In genomic region chr7:73748437-73749108, GRCm38 (mm10) we compare ENCODE assay signal across 20 mouse cellular contexts. TPM values are rescaled to one million over a fixed set of nuclear protein-coding genes. Genes with fewer than 3 reads are reported as not detected.
DNase-seq lines count a peak whose midpoint lies in the region; ATAC-seq lines count a peak whose summit lies in the region.
"Had no signal": no experiment of that assay in that cellular context is flagged by ENCODE, and none has a peak within 500 bp of the region (broad histone marks: within the 10 kb centered on the region; RNA-seq: fewer than 3 reads in every experiment).

No protein-coding gene starts in this region.

- H3K9me3 ChIP-seq in heart, embryonic 10.5 days: no peaks in the 10 kb centered on the region
- H3K9me3 ChIP-seq in intestine, embryonic 14.5 days (ENCODE audit: control insufficient read depth, low read length): no peaks in the 10 kb centered on the region
- no peaks in the 10 kb centered on the region for H3K9me3 ChIP-seq in lung, embryonic 15.5 days
- H3K9me3 ChIP-seq in hindbrain, embryonic 10.5 days: 0 out of 2 replicates have a peak, but pooled peaks cover 6% of the 10 kb centered on the region
- H3K9me3 ChIP-seq in forebrain, embryonic 13.5 days (replicated peaks): no peaks in the 10 kb centered on the region; the same call in 1 of the 2 replicates
- H3K9me3 ChIP-seq: forebrain, embryonic 12.5 days; limb, embryonic 15.5 days; liver, embryonic 15.5 days; midbrain, embryonic 13.5 days had no signal

- H3K36me3 ChIP-seq in heart, embryonic 10.5 days: no peaks in the 10 kb centered on the region
- H3K36me3 ChIP-seq in intestine, embryonic 14.5 days (ENCODE audit: control insufficient read depth, insufficient read depth, low read length): no peaks in the 10 kb centered on the region
- H3K36me3 ChIP-seq in lung, embryonic 15.5 days: no peaks in the 10 kb centered on the region
- no peaks in the 10 kb centered on the region for H3K36me3 ChIP-seq in hindbrain, embryonic 10.5 days
- H3K36me3 ChIP-seq in forebrain, embryonic 13.5 days (ENCODE audit: poor library complexity, severe bottlenecking): no peaks in the 10 kb centered on the region
- H3K36me3 ChIP-seq: forebrain, embryonic 12.5 days; limb, embryonic 15.5 days; liver, embryonic 15.5 days; midbrain, embryonic 13.5 days had no signal

- DNase-seq in heart, adult 11 months: peak; percentile 82
- no peak for DNase-seq in heart, embryonic 10.5 days (ENCODE audit: low spot score)
- peak; percentile 51 for DNase-seq in intestine, embryonic 14.5 days (ENCODE audit: low spot score)
- peak; percentile 39 to 78 for DNase-seq in lung, postnatal 4 days
- DNase-seq in hindbrain, embryonic 10.5 days (ENCODE audit: low spot score): no peak
- DNase-seq in heart, postnatal 14 days: no peak
- DNase-seq: adrenal gland, postnatal 36 days; cerebellum, adult 9-11 months; gastrocnemius, adult 2 months; kidney, adult 2 months; left cerebral cortex, postnatal 4 days; right cerebral cortex, postnatal 14 days had no signal

- no peak overlapping the region for H3K27ac ChIP-seq in heart, embryonic 10.5 days
- no peak overlapping the region for H3K27ac ChIP-seq in intestine, embryonic 14.5 days (ENCODE audit: low read depth)
- peak overlapping the region; percentile 92 for H3K27ac ChIP-seq in lung, embryonic 15.5 days
- H3K27ac ChIP-seq in hindbrain, embryonic 10.5 days: no peak overlapping the region
- H3K27ac ChIP-seq in forebrain, embryonic 13.5 days: no peak overlapping the region
- H3K27ac ChIP-seq: forebrain, embryonic 12.5 days; gastrocnemius, adult 2 months; hindbrain, postnatal 0 days; kidney, postnatal 0 days; limb, embryonic 15.5 days; liver, embryonic 15.5 days; midbrain, embryonic 13.5 days had no signal

- no peak overlapping the region for H3K4me3 ChIP-seq in heart, embryonic 10.5 days
- no peak overlapping the region for H3K4me3 ChIP-seq in intestine, embryonic 14.5 days (ENCODE audit: low read depth, low read length)
- no peak overlapping the region for H3K4me3 ChIP-seq in lung, embryonic 15.5 days
- H3K4me3 ChIP-seq in hindbrain, embryonic 10.5 days: no peak overlapping the region
- no peak overlapping the region for H3K4me3 ChIP-seq in forebrain, embryonic 13.5 days
- H3K4me3 ChIP-seq: forebrain, embryonic 12.5 days; gastrocnemius, adult 2 months; limb, embryonic 15.5 days; liver, embryonic 15.5 days; midbrain, embryonic 13.5 days had no signal

- peaks cover 11% of the 10 kb centered on the region for H3K4me1 ChIP-seq in heart, embryonic 10.5 days
- H3K4me1 ChIP-seq in intestine, embryonic 14.5 days (replicated peaks; ENCODE audit: control insufficient read depth, insufficient read depth, low read length): 0 out of 2 replicates have a peak, but pooled peaks cover 5% of the 10 kb centered on the region
- H3K4me1 ChIP-seq in lung, embryonic 15.5 days: peaks cover 21% of the 10 kb centered on the region
- H3K4me1 ChIP-seq in hindbrain, embryonic 10.5 days (replicated peaks): 0 out of 2 replicates have a peak, but pooled peaks cover 6% of the 10 kb centered on the region
- no peaks in the 10 kb centered on the region for H3K4me1 ChIP-seq in forebrain, embryonic 13.5 days
- H3K4me1 ChIP-seq: liver, embryonic 15.5 days; midbrain, embryonic 13.5 days had no signal

- no peak overlapping the region for H3K9ac ChIP-seq in intestine, embryonic 14.5 days (ENCODE audit: low read length)
- no peak overlapping the region for H3K9ac ChIP-seq in lung, embryonic 15.5 days
- no peak overlapping the region for H3K9ac ChIP-seq in forebrain, embryonic 13.5 days
- H3K9ac ChIP-seq: forebrain, embryonic 12.5 days; limb, embryonic 15.5 days; liver, embryonic 15.5 days; midbrain, embryonic 13.5 days had no signal

- ATAC-seq in intestine, embryonic 14.5 days (replicated peaks; ENCODE audit: low FRiP score, low TSS enrichment, low read depth): no peak
- ATAC-seq in lung, embryonic 15.5 days (ENCODE audit: borderline replicate concordance, extremely low read depth, low FRiP score, low TSS enrichment): peak; percentile 36; the same call in 1 of the 2 replicates
- ATAC-seq in forebrain, embryonic 13.5 days: no peak
- ATAC-seq: hindbrain, postnatal 0 days; midbrain, embryonic 13.5 days had no signal

- no peak overlapping the region; the same call in 1 of the 2 replicates for H3K4me2 ChIP-seq in intestine, embryonic 14.5 days (ENCODE audit: low read length)
- H3K4me2 ChIP-seq in lung, embryonic 15.5 days: 0 out of 2 replicates have a peak overlapping the region, but pooled peaks have one; percentile 8
- H3K4me2 ChIP-seq in forebrain, embryonic 13.5 days: no peak overlapping the region
- H3K4me2 ChIP-seq: forebrain, embryonic 12.5 days; limb, embryonic 15.5 days; liver, embryonic 15.5 days; midbrain, embryonic 13.5 days had no signal

- intact Hi-C loops in heart, postnatal 14 days (cut with DNase I): loop anchor here (2.0 to 5.0 kb wide), 2 partner anchors 59 to 92 kb away; no protein-coding TSS in a partner anchor

- WGBS in heart, embryonic 10.5 days: 82% methylated on average over 5 of the region's 5 CpGs
- WGBS in intestine, embryonic 14.5 days: 81% methylated on average over 5 of the region's 5 CpGs
- WGBS in lung, embryonic 15.5 days: 58% methylated on average over 5 of the region's 5 CpGs
- 84% methylated on average over 5 of the region's 5 CpGs for WGBS in hindbrain, embryonic 10.5 days
- 92% methylated on average over 5 of the region's 5 CpGs for WGBS in forebrain, embryonic 13.5 days

- no peaks in the 10 kb centered on the region for H3K27me3 ChIP-seq in heart, embryonic 10.5 days (ENCODE audit: insufficient read depth, poor library complexity, severe bottlenecking)
- H3K27me3 ChIP-seq in intestine, embryonic 14.5 days (replicated peaks; ENCODE audit: control insufficient read depth, insufficient read depth, low read length): no peaks in the 10 kb centered on the region
- no peaks in the 10 kb centered on the region for H3K27me3 ChIP-seq in lung, embryonic 15.5 days
- no peaks in the 10 kb centered on the region for H3K27me3 ChIP-seq in hindbrain, embryonic 10.5 days (ENCODE audit: insufficient read depth, poor library complexity, severe bottlenecking)
- H3K27me3 ChIP-seq in forebrain, embryonic 13.5 days: no peaks in the 10 kb centered on the region
- H3K27me3 ChIP-seq: limb, embryonic 15.5 days; liver, embryonic 15.5 days; midbrain, embryonic 13.5 days had no signal

RNA-seq across cellular contexts. Expression of gene Fam174b, which starts 8.5 kb away (rescaled TPM):
- 21.0 and 24.1 TPM in 2 replicates for polyA plus RNA-seq in heart, embryonic 10.5 days (2016; fragmentation: Nextera tagmentation; extraction: Ambion mirVana)
- 27.2 and 30.0 TPM in 2 replicates for polyA plus RNA-seq in intestine, embryonic 14.5 days (2014; fragmentation: Nextera tagmentation; extraction: Ambion mirVana)
- 83.7 and 84.4 TPM in 2 replicates for polyA plus RNA-seq in lung, embryonic 15.5 days (2015; fragmentation: Nextera tagmentation; extraction: Ambion mirVana)
- polyA plus RNA-seq in hindbrain, embryonic 10.5 days (2016; fragmentation: Nextera tagmentation; extraction: Ambion mirVana): 26.1 and 27.4 TPM in 2 replicates
- polyA plus RNA-seq in forebrain, embryonic 13.5 days (2015; fragmentation: Nextera tagmentation; extraction: Ambion mirVana): 15.9 and 16.7 TPM in 2 replicates
- 100 to 1,000 TPM; 132 TPM for total RNA-seq in heart, postnatal 14 days (2021)

Comparison
In these comparisons a context has a peak if more than half of its experiments do, and no peak if none do; other contexts are left out.
1. DNase-seq: peak in heart, adult 11 months (single experiment), intestine, embryonic 14.5 days (single experiment) and lung, postnatal 4 days (2 of 2); none in heart, embryonic 10.5 days (single experiment), hindbrain, embryonic 10.5 days (single experiment) and heart, postnatal 14 days (0 of 2).